Mouse (Mus musculus) left cerebral cortex, adult 18-20 months (tissue): ENCODE measurements around the gene Tbrg1. TPM values are rescaled to one million over a fixed set of nuclear protein-coding genes. Genes with fewer than 3 reads are reported as not detected.

Source experiments
- total RNA-seq, 2 experiments: library from RNA; stranded (reverse); gene quantifications; 2 replicates each; pipeline ENCODE4 v1.2.3; 2021

Tbrg1 gene
- total RNA-seq, 2 experiments from 2014 or later, result 47.5 to 58.0 TPM

Other genes starting within 250 kb of the Tbrg1 start
- 10 to 100 TPM; 12.7 to 21.8 TPM for gene Robo3, start 224.1 kb downstream of the Tbrg1 start, total RNA-seq
- gene Msantd2, start 168.0 kb downstream of the Tbrg1 start, total RNA-seq, result 10 to 100 TPM; 14.0 to 23.0 TPM
- gene Esam, start 129.2 kb downstream of the Tbrg1 start, total RNA-seq, result 10 to 100 TPM; 19.7 to 21.4 TPM
- gene Vsig2, start 118.1 kb downstream of the Tbrg1 start, total RNA-seq, result 1 to 10 TPM; 3.9 to 5.0 TPM
- 1,000 to 10,000 TPM; 1,653 to 1,729 TPM for gene Nrgn, start 104.4 kb downstream of the Tbrg1 start, total RNA-seq
- 10 to 100 TPM; 15.2 to 18.6 TPM for gene Siae, start 101.6 kb downstream of the Tbrg1 start, total RNA-seq
- 1 to 10 TPM; 1.7 to 1.8 TPM for gene Spa17, start 43.6 kb downstream of the Tbrg1 start, total RNA-seq
- gene Panx3, start 11.9 kb upstream of the Tbrg1 start, total RNA-seq, result not detected
- not detected for gene Olfr160, start 58.9 kb upstream of the Tbrg1 start, total RNA-seq
- gene Olfr874, start 87.8 kb upstream of the Tbrg1 start, total RNA-seq, result not detected
- not detected for gene Olfr875, start 114.5 kb upstream of the Tbrg1 start, total RNA-seq
- gene Olfr876, start 145.7 kb upstream of the Tbrg1 start, total RNA-seq, result not detected
- not detected for gene Olfr877, start 197.0 kb upstream of the Tbrg1 start, total RNA-seq
- not detected for gene Olfr145, start 239.4 kb upstream of the Tbrg1 start, total RNA-seq